Mouse (Mus musculus) gastrocnemius, postnatal 10 days (tissue): ENCODE data around the gene Kctd3. TPM values are rescaled to one million over a fixed set of nuclear protein-coding genes. Genes with fewer than 3 reads are reported as not detected.
A peak's percentile ranks its signal among the peaks of the same experiment; 100 is the strongest.

Experiments
- DNase-seq: peaks from one replicate; pipeline ENCODE4 v3.0.0; 2021; ENCODE audit warnings: mixed read lengths
- total RNA-seq, 2 experiments: library from RNA; stranded (reverse); gene quantifications; 2 replicates each; pipeline ENCODE4 v1.2.3; 2021

The Kctd3 gene
- total RNA-seq, 2 experiments from 2014 or later = 33.6 to 39.6 TPM

- no peak for DNase-seq
Observed at GRCm38 (mm10) chr1:189010671-189011070, 3.0 kb upstream of the Kctd3 start.

DNA sequence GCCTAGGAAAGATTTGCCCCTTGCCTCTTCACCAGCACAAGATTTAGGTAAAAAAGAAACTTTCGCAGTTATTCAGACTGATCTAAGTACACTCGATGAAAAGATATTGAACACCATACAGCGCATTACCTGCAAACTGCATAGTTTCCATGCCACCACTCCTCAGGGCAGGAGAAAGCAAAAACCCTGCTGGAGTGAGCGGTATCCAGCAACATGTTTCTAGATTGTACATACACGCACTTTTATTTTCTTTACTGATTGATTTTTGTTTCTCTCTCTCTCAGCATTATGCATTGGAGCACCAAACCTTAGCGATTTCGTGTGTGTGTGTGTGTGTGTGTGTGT lies 311 bp upstream of the Kctd3 start:
- DNase-seq = no peak

DNA sequence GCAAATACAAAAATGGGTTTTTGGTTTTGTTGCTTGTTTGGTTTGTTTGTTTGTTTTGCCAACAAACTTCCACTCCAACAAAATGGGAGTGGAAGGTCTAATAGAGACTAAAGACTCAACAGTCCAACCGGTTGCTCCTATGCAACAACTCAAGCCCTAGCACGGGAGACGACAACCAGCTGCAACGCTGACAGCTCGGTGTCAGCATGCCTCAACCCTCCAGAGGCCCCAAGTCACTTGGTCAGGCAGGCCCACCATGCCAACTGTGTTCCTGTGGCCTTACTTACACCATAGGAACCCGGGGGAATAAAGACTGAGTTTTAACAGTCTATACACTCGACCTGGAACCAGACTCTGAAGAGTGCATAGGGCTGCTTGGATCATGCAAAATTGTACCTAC lies 815 bp downstream of the Kctd3 start:
- no peak for DNase-seq

GRCm38 (mm10) chr1:189006267-189006666 lies 1.4 kb downstream of the Kctd3 start:
- no peak for DNase-seq

GRCm38 (mm10) chr1:189004774-189005173 lies 2.9 kb downstream of the Kctd3 start:
- DNase-seq = no peak

DNA sequence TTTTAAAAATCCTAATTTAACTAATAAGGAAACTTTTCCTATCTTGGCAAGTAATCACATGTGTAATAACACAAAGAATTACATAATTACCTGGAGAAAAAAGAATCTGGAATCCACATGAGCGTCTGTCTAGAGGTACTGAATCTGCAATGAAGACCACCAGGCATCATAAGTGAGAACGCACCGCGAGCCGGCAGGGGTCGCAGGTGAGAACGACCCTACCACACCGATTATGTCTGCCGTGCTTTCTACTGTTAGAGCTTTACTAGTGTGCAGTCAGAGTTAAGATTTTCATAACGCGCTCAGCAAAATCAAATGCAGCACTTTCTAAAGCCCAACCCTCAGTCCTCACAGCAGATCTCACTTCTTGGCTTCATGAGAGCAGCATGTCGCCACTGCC lies 5.8 kb downstream of the Kctd3 start:
- no peak for DNase-seq

GRCm38 (mm10) chr1:188999981-189000380 lies 7.7 kb downstream of the Kctd3 start:
- no peak for DNase-seq

- DNase-seq = no peak
Observed at GRCm38 (mm10) chr1:188997921-188998320, 9.7 kb downstream of the Kctd3 start.

- peak; percentile 28 for DNase-seq
Observed at GRCm38 (mm10) chr1:188993218-188993617, 14.4 kb downstream of the Kctd3 start.

DNA sequence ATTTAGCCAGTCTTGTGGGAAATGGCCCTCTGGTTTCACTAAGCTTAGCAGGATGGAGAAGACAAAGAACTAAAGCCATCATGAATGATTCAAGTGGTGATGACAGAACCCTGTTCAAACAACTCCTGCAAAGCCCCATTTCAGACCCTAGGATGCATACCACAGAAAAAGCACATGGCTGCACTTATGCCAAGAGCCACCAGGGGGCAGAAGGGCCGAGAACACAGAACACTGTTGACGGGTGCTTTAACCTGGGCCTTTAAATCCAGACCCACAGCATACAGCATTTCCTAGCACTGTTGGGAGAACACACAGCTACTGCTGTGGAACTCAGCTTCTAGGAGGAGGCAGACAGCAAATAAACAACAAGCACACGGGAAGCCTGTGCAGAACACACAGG lies 27.6 kb downstream of the Kctd3 start:
- peak; percentile 47 for DNase-seq

DNA sequence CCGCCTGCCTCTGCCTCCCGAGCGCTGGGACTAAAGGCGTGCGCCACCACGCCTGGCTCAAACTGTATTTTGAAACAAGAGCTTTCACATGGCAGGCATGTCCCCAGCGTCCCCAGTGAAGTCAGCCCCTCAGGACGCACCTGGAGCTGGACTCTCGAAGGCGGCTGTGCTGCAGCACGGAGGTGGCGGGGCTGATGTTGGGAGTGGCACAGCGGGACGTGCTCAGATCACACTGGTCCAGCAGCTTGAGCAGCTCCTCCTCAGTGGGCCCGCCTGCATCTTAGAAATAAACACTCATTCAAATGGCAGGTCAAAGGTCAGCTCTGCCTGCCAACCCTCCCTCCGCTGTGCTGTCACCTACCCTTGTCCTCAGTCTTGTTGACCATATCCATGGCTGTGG lies 33.7 kb downstream of the Kctd3 start:
- no peak for DNase-seq

GRCm38 (mm10) chr1:188973078-188973477 lies 34.6 kb downstream of the Kctd3 start:
- no peak for DNase-seq

DNA sequence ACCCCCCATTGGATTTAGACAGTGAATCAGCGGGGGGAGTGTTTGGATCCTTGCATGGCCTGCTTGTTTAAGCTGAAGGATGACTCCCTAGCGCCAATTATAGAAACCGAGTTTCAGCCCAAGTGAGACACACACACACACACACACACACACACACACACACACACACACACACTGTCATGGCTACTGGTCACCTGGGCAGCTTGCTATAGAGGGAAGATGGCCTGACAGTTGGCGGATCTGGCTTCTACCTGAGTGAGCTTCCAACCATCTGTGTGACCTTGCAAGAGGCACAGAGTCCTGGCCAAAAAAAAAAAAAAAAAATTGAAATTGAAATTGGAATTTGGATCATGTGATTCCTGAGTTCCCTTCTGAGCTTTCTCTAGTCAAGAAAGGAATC lies 55.1 kb downstream of the Kctd3 start:
- no peak for DNase-seq

- DNase-seq = no peak
Observed at GRCm38 (mm10) chr1:188951091-188951490, 56.5 kb downstream of the Kctd3 start.

DNA sequence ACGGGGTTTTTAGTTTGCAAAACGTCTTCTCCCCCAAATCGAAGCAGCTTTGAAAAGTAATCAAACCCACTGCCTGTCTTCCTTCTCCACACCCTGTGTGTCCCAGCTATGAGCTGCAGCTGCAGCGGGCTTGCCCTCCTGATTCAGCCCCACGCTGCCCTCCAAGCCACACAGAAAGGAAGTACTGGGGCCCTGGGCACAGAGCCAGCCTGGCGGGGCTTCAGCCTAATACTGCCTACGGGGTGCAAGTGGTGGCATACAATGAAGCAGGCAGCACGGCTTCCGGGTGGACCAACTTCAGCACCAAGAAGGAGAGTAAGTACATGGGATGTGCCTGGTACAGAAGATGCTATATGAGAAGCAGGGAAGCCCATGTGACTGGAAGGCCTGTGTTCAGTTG lies 59.4 kb downstream of the Kctd3 start:
- no peak for DNase-seq

GRCm38 (mm10) chr1:188947794-188948193 lies 59.8 kb downstream of the Kctd3 start:
- DNase-seq = no peak

- no peak for DNase-seq
Observed at GRCm38 (mm10) chr1:188946849-188947248, 60.8 kb downstream of the Kctd3 start.

DNA sequence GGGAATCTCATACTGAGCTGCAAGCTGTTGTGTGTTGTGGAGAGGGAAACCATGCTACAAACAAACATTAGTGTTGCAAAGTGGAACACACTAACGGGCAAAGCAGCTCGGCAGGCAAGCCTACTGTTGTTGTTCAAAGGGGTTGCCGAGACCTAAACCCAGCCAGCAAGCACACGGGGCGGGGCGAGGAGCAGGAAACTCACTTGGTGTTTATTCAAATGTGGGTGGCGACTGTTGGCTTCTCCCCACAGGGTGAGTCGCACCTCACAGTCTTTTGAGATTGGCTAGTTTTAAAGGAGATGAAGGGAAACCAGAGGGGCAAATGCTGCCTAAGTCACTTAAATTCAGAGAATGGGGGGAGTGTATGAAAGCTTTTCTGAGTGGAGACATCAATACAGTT lies 62.3 kb downstream of the Kctd3 start:
- DNase-seq = no peak

- no peak for DNase-seq
Observed at GRCm38 (mm10) chr1:188937246-188937780, 70.3 kb downstream of the Kctd3 start.
